Mouse (Mus musculus) E14TG2a.4 (cell line): Measurements from ENCODE around the gene Stim2.

Source experiments
- CTCF ChIP-seq: conservative IDR thresholded peaks from 2 replicates; pipeline ENCODE4 v1.5.1; 2014; ENCODE audit warnings: low read length
- POU5F1 ChIP-seq: IDR thresholded peaks from 2 replicates; pipeline ENCODE4 v1.6.1; 2014; ENCODE audit warnings: low read length, borderline replicate concordance

DNA sequence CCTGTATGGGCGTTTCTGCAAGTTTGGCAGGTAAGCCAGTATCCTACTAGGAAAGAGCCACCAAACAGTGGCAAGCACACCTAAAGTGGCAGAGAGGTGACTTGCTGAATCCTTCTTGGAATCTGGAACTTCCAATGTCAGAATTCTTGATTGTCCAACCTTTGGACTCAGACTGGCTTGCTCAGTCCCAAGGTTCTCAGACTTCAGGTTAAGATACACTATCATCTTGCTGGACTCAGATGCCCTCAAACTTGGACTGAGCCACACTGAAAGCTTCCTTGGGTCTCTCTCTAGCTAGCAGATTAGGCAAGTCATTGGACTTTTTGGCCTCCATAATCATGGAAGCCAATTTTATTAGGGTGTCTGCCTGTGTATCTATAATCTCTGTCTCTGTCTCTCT, 10.8 kb upstream of the Stim2 start:
- no peak for TF ChIP-seq CTCF
- no peak for TF ChIP-seq POU5F1
